In genomic region chr11:98438331-98439158, GRCm38 (mm10) we compare ENCODE assay signal across 7 mouse cellular contexts. TPM values are rescaled to one million over a fixed set of nuclear protein-coding genes. Genes with fewer than 3 reads are reported as not detected.
A peak's percentile ranks its signal among the peaks of the same experiment; 100 is the strongest.
DNase-seq lines count a peak whose midpoint lies in the region; ATAC-seq lines count a peak whose summit lies in the region.

Gene Mien1 (minus strand): TSS chr11:98438991.

- H3K27me3 ChIP-seq in intestine, embryonic 15.5 days (replicated peaks): no peaks in the 10 kb centered on the region
- no peaks in the 10 kb centered on the region for H3K27me3 ChIP-seq in midbrain, embryonic 10.5 days (ENCODE audit: low read depth, poor library complexity, severe bottlenecking)

- peak within 1 kb of the TSS; percentile 64 for H3K9ac ChIP-seq in intestine, embryonic 15.5 days

- peak; percentile 98 to 99 for DNase-seq in adrenal gland, adult 18-20 months (ENCODE audit: low spot score in 2 of 2)
- peak; percentile 93 for DNase-seq in embryo, embryonic 11 days
- peak; percentile 94 to 97 for DNase-seq in gastrocnemius, postnatal 36 days
- DNase-seq in left cerebral cortex, postnatal 25 days (ENCODE audit: low spot score in 2 of 2): peak; percentile 97
- DNase-seq in midbrain, embryonic 10.5 days (ENCODE audit: low spot score): peak; percentile 96
- DNase-seq in right cerebral cortex, postnatal 4 days: peak; percentile 99

- peaks cover 7% of the 10 kb centered on the region; the same call in 1 of the 2 replicates for H3K4me1 ChIP-seq in intestine, embryonic 15.5 days (replicated peaks)
- peaks cover 13% of the 10 kb centered on the region for H3K4me1 ChIP-seq in midbrain, embryonic 10.5 days

- peak within 1 kb of the TSS; percentile 80 for H3K4me3 ChIP-seq in intestine, embryonic 15.5 days (replicated peaks)
- peak within 1 kb of the TSS; percentile 83 for H3K4me3 ChIP-seq in midbrain, embryonic 10.5 days

- H3K27ac ChIP-seq in intestine, embryonic 15.5 days: peak within 1 kb of the TSS; percentile 84
- H3K27ac ChIP-seq in midbrain, embryonic 10.5 days (replicated peaks): peak within 1 kb of the TSS; percentile 82

- H3K9me3 ChIP-seq in intestine, embryonic 15.5 days: no peaks in the 10 kb centered on the region
- H3K9me3 ChIP-seq in midbrain, embryonic 10.5 days (replicated peaks): no peaks in the 10 kb centered on the region

- H3K4me2 ChIP-seq in intestine, embryonic 15.5 days (replicated peaks): peak within 1 kb of the TSS; percentile 92

- 0 out of 2 replicates have a peak, but pooled peaks cover 6% of the 10 kb centered on the region for H3K36me3 ChIP-seq in intestine, embryonic 15.5 days
- peaks cover 41% of the 10 kb centered on the region for H3K36me3 ChIP-seq in midbrain, embryonic 10.5 days

- intact Hi-C loops in gastrocnemius, postnatal 36 days (cut with DNase I): loop anchor here (5.0 kb wide), 1 partner anchor 171 kb away; no protein-coding TSS in a partner anchor
- intact Hi-C loops in left cerebral cortex, postnatal 25 days (cut with DNase I): loop anchor here (5.0 kb wide), 1 partner anchor 96 kb away; no protein-coding TSS in a partner anchor

- 1% methylated on average over 43 of the region's 43 CpGs for WGBS in intestine, embryonic 15.5 days
- 3% methylated on average over 43 of the region's 43 CpGs for WGBS in midbrain, embryonic 10.5 days

- peak; percentile 95 for ATAC-seq in intestine, embryonic 15.5 days

RNA-seq across cellular contexts. Expression of gene Mien1, which starts in this region (rescaled TPM):
- total RNA-seq in adrenal gland, adult 18-20 months (2021): 10 to 100 TPM; 89.5 to 94.5 TPM
- 10 to 100 TPM; 27.2 to 36.5 TPM for total RNA-seq in gastrocnemius, postnatal 36 days (2021)
- 202 and 212 TPM in 2 replicates for polyA plus RNA-seq in intestine, embryonic 15.5 days (2015; fragmentation: Nextera tagmentation; extraction: Ambion mirVana)
- 100 to 1,000 TPM; 119 to 120 TPM for total RNA-seq in left cerebral cortex, postnatal 25 days (2021)
- polyA plus RNA-seq in midbrain, embryonic 10.5 days (2016; fragmentation: Nextera tagmentation; extraction: Ambion mirVana): 112 and 124 TPM in 2 replicates

Comparison
In these comparisons a context has a peak if more than half of its experiments do, and no peak if none do; other contexts are left out.
1. Peak in every context shown above with its lines: DNase-seq, ATAC-seq, H3K4me3 ChIP-seq and H3K27ac ChIP-seq.